Mouse (Mus musculus) kidney, embryonic 15.5 days (tissue): ENCODE data around the gene Slc30a3. TPM values are rescaled to one million over a fixed set of nuclear protein-coding genes. Genes with fewer than 3 reads are reported as not detected.

Experiments used
- ATAC-seq: fragments of 200-750 bp; cut with Nextera tagmentation; replicated peaks from 2 replicates; pipeline ENCODE4 v1.8.0; 2017; ENCODE audit warnings: moderate TSS enrichment; ENCODE audit not compliant: low FRiP score
- H3K27ac ChIP-seq: fragments of 300-500 bp; sonication (generic); 2 replicates; pipeline ENCODE4 v1.5.1; 2015; ENCODE audit warnings: mild to moderate bottlenecking, inconsistent platforms
- H3K27me3 ChIP-seq: fragments of 300-500 bp; sonication (generic); 2 replicates; pipeline ENCODE4 v1.6.1; 2015; ENCODE audit warnings: inconsistent platforms
- H3K36me3 ChIP-seq: fragments of 300-500 bp; sonication (generic); 2 replicates; pipeline ENCODE4 v1.6.1; 2015; ENCODE audit warnings: inconsistent platforms
- H3K4me1 ChIP-seq: fragments of 300-500 bp; sonication (generic); 2 replicates; pipeline ENCODE4 v1.6.1; 2015; ENCODE audit warnings: inconsistent platforms
- H3K4me2 ChIP-seq: fragments of 300-500 bp; sonication (generic); 2 replicates; pipeline ENCODE4 v1.6.1; 2015; ENCODE audit warnings: moderate library complexity, mild to moderate bottlenecking, inconsistent platforms
- H3K4me3 ChIP-seq: fragments of 300-500 bp; sonication (generic); replicated peaks from 2 replicates; pipeline ENCODE4 v1.5.1; 2015; ENCODE audit warnings: mild to moderate bottlenecking, inconsistent platforms
- H3K9ac ChIP-seq: fragments of 300-500 bp; sonication (generic); 2 replicates; pipeline ENCODE4 v1.6.1; 2015; ENCODE audit warnings: mild to moderate bottlenecking, inconsistent platforms
- H3K9me3 ChIP-seq: fragments of 300-500 bp; sonication (generic); replicated peaks from 2 replicates; pipeline ENCODE4 v1.6.1; 2016; ENCODE audit warnings: inconsistent platforms
- WGBS: fragments of 180-500 bp; shearing (Covaris S2); methylation state at CpG from one replicate; pipeline ENCODE4 v1.1.7; 2015; ENCODE audit warnings: mixed read lengths; 5-methylcytosine and 5-hydroxymethylcytosine counted together
- polyA plus RNA-seq: library from polyadenylated mRNA; unstranded; fragments of >200 nt; fragmentation: Nextera tagmentation; extraction: Ambion mirVana; gene quantifications from 2 replicates; pipeline ENCODE4 v1.2.1, GENCODE M21; 2015

The Slc30a3 gene
- polyA plus RNA-seq, result 2.8 and 3.1 TPM in 2 replicates

GRCm38 (mm10) chr5:31108000-31108490, at the start of gene Slc30a3:
Gene Slc30a3, minus strand, starts transcription at chr5:31108237.
- Histone ChIP-seq H3K9me3 (no peaks in the 10 kb centered on the region), H3K36me3 (no peaks in the 10 kb centered on the region), H3K9ac (no peak within 1 kb of the TSS), H3K4me3 (no peak within 1 kb of the TSS), H3K27me3 (peaks cover 20% of the 10 kb centered on the region; the same call in 1 of the 2 replicates), H3K27ac (no peak within 1 kb of the TSS), H3K4me1 (no peaks in the 10 kb centered on the region), H3K4me2 (no peak within 1 kb of the TSS)
- 90% methylated on average over 18 of the region's 18 CpGs for WGBS
- no peak for ATAC-seq

- Histone ChIP-seq H3K27ac (peak within 1 kb of the TSS; percentile 87), H3K4me3 (peak within 1 kb of the TSS; percentile 77), H3K9ac (peak within 1 kb of the TSS; percentile 66), H3K4me1 (peaks cover 16% of the 10 kb centered on the region), H3K27me3 (no peaks in the 10 kb centered on the region), H3K36me3 (peaks cover 44% of the 10 kb centered on the region), H3K4me2 (peak within 1 kb of the TSS; percentile 84), H3K9me3 (no peaks in the 10 kb centered on the region)
- WGBS, result under 1% methylated on average over 19 of the region's 19 CpGs
- peak; percentile 96 for ATAC-seq
Observed at GRCm38 (mm10) chr5:31154152-31154553, 46.1 kb upstream of the Slc30a3 start, which contains the start of gene Mpv17. Gene Mpv17, minus strand, starts transcription at chr5:31154251.

GRCm38 (mm10) chr5:31153516-31154151, 45.6 kb upstream of the Slc30a3 start:
- Histone ChIP-seq H3K9ac (peak overlapping the region; percentile 66), H3K27me3 (no peaks in the 10 kb centered on the region), H3K27ac (peak overlapping the region; percentile 87), H3K36me3 (peaks cover 42% of the 10 kb centered on the region), H3K4me2 (peak overlapping the region; percentile 84), H3K4me3 (peak overlapping the region; percentile 77), H3K4me1 (peaks cover 16% of the 10 kb centered on the region), H3K9me3 (no peaks in the 10 kb centered on the region)
- peak; percentile 31; the same call in 1 of the 2 replicates for ATAC-seq
- WGBS, result 29% methylated on average over 6 of the region's 6 CpGs

GRCm38 (mm10) chr5:31151746-31152145, 43.7 kb upstream of the Slc30a3 start:
- H3K9ac ChIP-seq, result no peak overlapping the region
- WGBS, result 81% methylated on average over 3 of the region's 3 CpGs
- no peaks in the 10 kb centered on the region for H3K27me3 ChIP-seq
- no peak for ATAC-seq
- peaks cover 26% of the 10 kb centered on the region for H3K36me3 ChIP-seq
- no peaks in the 10 kb centered on the region for H3K9me3 ChIP-seq
- no peak overlapping the region for H3K27ac ChIP-seq
- H3K4me1 ChIP-seq, result peaks cover 16% of the 10 kb centered on the region
- H3K4me2 ChIP-seq, result no peak overlapping the region
- H3K4me3 ChIP-seq, result no peak overlapping the region

GRCm38 (mm10) chr5:31149781-31150180, 41.7 kb upstream of the Slc30a3 start:
- Histone ChIP-seq H3K4me1 (peaks cover 14% of the 10 kb centered on the region), H3K36me3 (peaks cover 24% of the 10 kb centered on the region), H3K4me2 (no peak overlapping the region), H3K9me3 (no peaks in the 10 kb centered on the region), H3K4me3 (no peak overlapping the region), H3K9ac (no peak overlapping the region), H3K27ac (no peak overlapping the region), H3K27me3 (no peaks in the 10 kb centered on the region)
- ATAC-seq, result no peak
- WGBS, result 89% methylated on average over 4 of the region's 4 CpGs

- Histone ChIP-seq H3K4me1 (peaks cover 24% of the 10 kb centered on the region), H3K27me3 (peaks cover 62% of the 10 kb centered on the region), H3K27ac (no peak overlapping the region), H3K4me2 (peak overlapping the region; percentile 57), H3K9ac (no peak overlapping the region), H3K4me3 (peak overlapping the region; percentile 33), H3K36me3 (peaks cover 19% of the 10 kb centered on the region), H3K9me3 (no peaks in the 10 kb centered on the region)
- 13% methylated on average over 9 of the region's 9 CpGs for WGBS
- ATAC-seq, result no peak
Observed at GRCm38 (mm10) chr5:31138968-31139425, 31.0 kb upstream of the Slc30a3 start.

- Histone ChIP-seq H3K4me2 (peak within 1 kb of the TSS; percentile 57), H3K27ac (no peak within 1 kb of the TSS), H3K4me1 (peaks cover 24% of the 10 kb centered on the region), H3K36me3 (peaks cover 16% of the 10 kb centered on the region), H3K4me3 (peak within 1 kb of the TSS; percentile 33), H3K9ac (no peak within 1 kb of the TSS), H3K27me3 (peaks cover 65% of the 10 kb centered on the region), H3K9me3 (no peaks in the 10 kb centered on the region)
- WGBS, result 1% methylated on average over 52 of the region's 52 CpGs
- peak; percentile 49; the same call in 1 of the 2 replicates for ATAC-seq
Observed at GRCm38 (mm10) chr5:31138241-31138967, 30.4 kb upstream of the Slc30a3 start, which contains the start of gene Ucn. Gene Ucn, minus strand, starts transcription at chr5:31138829.

- under 1% methylated on average over 13 of the region's 13 CpGs for WGBS
- H3K27ac ChIP-seq, result no peak overlapping the region
- H3K4me2 ChIP-seq, result peak overlapping the region; percentile 57
- no peak overlapping the region for H3K9ac ChIP-seq
- peak overlapping the region; percentile 33 for H3K4me3 ChIP-seq
- H3K9me3 ChIP-seq, result no peaks in the 10 kb centered on the region
- H3K4me1 ChIP-seq, result peaks cover 24% of the 10 kb centered on the region
- H3K27me3 ChIP-seq, result peaks cover 65% of the 10 kb centered on the region
- ATAC-seq, result no peak
- peaks cover 12% of the 10 kb centered on the region for H3K36me3 ChIP-seq
Observed at GRCm38 (mm10) chr5:31137658-31138057, 29.6 kb upstream of the Slc30a3 start.

GRCm38 (mm10) chr5:31136730-31137424, 28.8 kb upstream of the Slc30a3 start:
- H3K36me3 ChIP-seq, result peaks cover 9% of the 10 kb centered on the region
- H3K4me3 ChIP-seq, result peak overlapping the region; percentile 33; the same call in 1 of the 2 replicates
- no peaks in the 10 kb centered on the region for H3K9me3 ChIP-seq
- no peak overlapping the region for H3K9ac ChIP-seq
- no peak overlapping the region for H3K27ac ChIP-seq
- peaks cover 24% of the 10 kb centered on the region for H3K4me1 ChIP-seq
- no peak for ATAC-seq
- WGBS, result under 1% methylated on average over 33 of the region's 33 CpGs
- peaks cover 65% of the 10 kb centered on the region for H3K27me3 ChIP-seq
- H3K4me2 ChIP-seq, result peak overlapping the region; percentile 57

- no peak overlapping the region for H3K4me3 ChIP-seq
- no peaks in the 10 kb centered on the region for H3K4me1 ChIP-seq
- H3K36me3 ChIP-seq, result no peaks in the 10 kb centered on the region
- ATAC-seq, result no peak
- no peaks in the 10 kb centered on the region for H3K9me3 ChIP-seq
- H3K27ac ChIP-seq, result no peak overlapping the region
- no peak overlapping the region for H3K4me2 ChIP-seq
- WGBS, result 42% methylated on average over 5 of the region's 5 CpGs
- H3K27me3 ChIP-seq, result 0 out of 2 replicates have a peak, but pooled peaks cover 4% of the 10 kb centered on the region
- H3K9ac ChIP-seq, result no peak overlapping the region
Observed at GRCm38 (mm10) chr5:31126050-31126449, 18.0 kb upstream of the Slc30a3 start.

GRCm38 (mm10) chr5:31123481-31123880, 15.4 kb upstream of the Slc30a3 start:
- H3K36me3 ChIP-seq, result no peaks in the 10 kb centered on the region
- H3K9ac ChIP-seq, result no peak overlapping the region
- no peaks in the 10 kb centered on the region for H3K27me3 ChIP-seq
- H3K4me3 ChIP-seq, result no peak overlapping the region
- ATAC-seq, result no peak
- 47% methylated on average over 2 of the region's 2 CpGs for WGBS
- H3K4me1 ChIP-seq, result no peaks in the 10 kb centered on the region
- no peak overlapping the region for H3K27ac ChIP-seq
- H3K9me3 ChIP-seq, result no peaks in the 10 kb centered on the region
- H3K4me2 ChIP-seq, result no peak overlapping the region
